Mouse (Mus musculus): ENCODE data around the gene Krt20. TPM values are rescaled to one million over a fixed set of nuclear protein-coding genes. Genes with fewer than 3 reads are reported as not detected.

The Krt20 gene
- total and polyA plus RNA-seq, 3 experiments = not detected

DNA sequence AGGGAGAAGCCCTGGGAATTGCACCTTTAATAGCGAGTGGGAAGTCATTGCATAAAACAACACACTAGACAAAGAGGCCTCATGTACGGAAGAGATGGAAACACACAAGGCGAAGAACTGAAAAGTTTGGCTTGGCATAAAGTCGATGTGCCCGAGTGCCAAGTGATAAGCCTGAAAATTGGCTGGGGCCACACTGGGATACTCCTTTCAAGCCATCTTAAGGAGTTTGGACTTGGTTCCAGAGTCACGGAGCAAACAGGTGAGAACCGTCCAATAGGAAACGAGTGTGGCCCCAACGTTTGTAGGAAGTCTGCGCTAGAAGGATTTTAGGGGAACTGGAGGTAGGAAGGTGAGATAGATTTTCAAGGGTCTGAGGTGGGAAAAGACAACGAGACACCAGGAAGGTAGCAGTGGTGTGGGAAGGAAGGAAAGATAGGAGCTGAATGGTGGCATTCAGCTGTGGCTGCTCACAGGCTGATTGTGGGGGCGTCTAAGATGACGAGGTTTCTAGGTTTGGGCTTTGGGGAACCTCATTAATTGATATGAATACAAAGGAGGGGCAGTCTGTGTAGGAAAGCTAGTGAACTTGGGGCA is 37.9 kb downstream of the Krt20 start:
- no peak overlapping the region for H3K4me3 ChIP-seq (ENCODE audit: low read depth, low read length)
- H3K9me3 ChIP-seq (replicated peaks) = no peaks in the 10 kb centered on the region
- H3K4me1 ChIP-seq (ENCODE audit: insufficient read depth, low read depth, low read length) = no peaks in the 10 kb centered on the region
- ATAC-seq (ENCODE audit: extremely low read depth, insufficient number of reproducible peaks, low FRiP score, poor library complexity, severe bottlenecking) (no peak), DNase-seq (ENCODE audit: low spot score) (no peak)
- H3K36me3 ChIP-seq (replicated peaks) = no peaks in the 10 kb centered on the region
- peaks cover 8% of the 10 kb centered on the region for H3K27me3 ChIP-seq (ENCODE audit: insufficient read depth, low read length)
- TF ChIP-seq TAL1 (conservative IDR thresholded peaks at IDR 0.05; ENCODE audit: low read depth, low read length) (no peak), GATA1 (IDR thresholded peaks at IDR 0.05; ENCODE audit: borderline replicate concordance, low read length) (no peak), GATA2 (IDR thresholded peaks at IDR 0.05; ENCODE audit: borderline replicate concordance, low read depth, low read length) (no peak), CTCF (IDR thresholded peaks at IDR 0.05; ENCODE audit: low read depth, low read length) (no peak), POLR2AphosphoS5 (IDR thresholded peaks at IDR 0.05; ENCODE audit: insufficient replicate concordance, low read depth, low read length) (no peak)

DNA sequence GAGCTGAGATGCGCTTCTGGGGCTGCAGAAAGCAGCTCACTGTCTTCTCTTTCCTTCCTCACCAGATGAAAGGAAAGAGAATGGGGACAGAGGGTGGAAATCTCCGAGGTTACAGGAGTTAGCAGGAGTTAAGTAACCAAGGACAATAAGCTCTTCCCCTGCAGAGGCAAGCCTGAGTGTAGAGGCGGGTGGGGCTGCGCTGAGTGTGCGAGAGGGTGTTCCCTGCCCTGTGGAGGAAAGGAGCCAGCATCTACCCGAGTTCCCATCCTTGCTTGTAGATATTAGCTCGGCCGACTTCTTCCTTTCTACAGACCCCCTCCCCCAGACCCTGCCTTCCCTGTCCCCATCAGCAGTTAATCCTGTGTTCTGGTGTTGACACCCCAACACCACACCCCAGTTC is 39.1 kb downstream of the Krt20 start:
- ATAC-seq (ENCODE audit: extremely low read depth, insufficient number of reproducible peaks, low FRiP score, poor library complexity, severe bottlenecking) (no peak), DNase-seq (ENCODE audit: low spot score) (no peak)
- Histone ChIP-seq H3K27me3 (ENCODE audit: insufficient read depth, low read length) (peaks cover 8% of the 10 kb centered on the region), H3K9me3 (replicated peaks) (no peaks in the 10 kb centered on the region), H3K4me1 (ENCODE audit: insufficient read depth, low read depth, low read length) (no peaks in the 10 kb centered on the region), H3K36me3 (replicated peaks) (no peaks in the 10 kb centered on the region), H3K4me3 (ENCODE audit: low read depth, low read length) (no peak overlapping the region)
- TF ChIP-seq POLR2AphosphoS5 (IDR thresholded peaks at IDR 0.05; ENCODE audit: insufficient replicate concordance, low read depth, low read length) = no peak
- no peak for TF ChIP-seq TAL1 (conservative IDR thresholded peaks at IDR 0.05; ENCODE audit: low read depth, low read length)
- no peak for TF ChIP-seq CTCF (IDR thresholded peaks at IDR 0.05; ENCODE audit: low read depth, low read length)
- no peak for TF ChIP-seq GATA2 (IDR thresholded peaks at IDR 0.05; ENCODE audit: borderline replicate concordance, low read depth, low read length)
- no peak for TF ChIP-seq GATA1 (IDR thresholded peaks at IDR 0.05; ENCODE audit: borderline replicate concordance, low read length)

DNA sequence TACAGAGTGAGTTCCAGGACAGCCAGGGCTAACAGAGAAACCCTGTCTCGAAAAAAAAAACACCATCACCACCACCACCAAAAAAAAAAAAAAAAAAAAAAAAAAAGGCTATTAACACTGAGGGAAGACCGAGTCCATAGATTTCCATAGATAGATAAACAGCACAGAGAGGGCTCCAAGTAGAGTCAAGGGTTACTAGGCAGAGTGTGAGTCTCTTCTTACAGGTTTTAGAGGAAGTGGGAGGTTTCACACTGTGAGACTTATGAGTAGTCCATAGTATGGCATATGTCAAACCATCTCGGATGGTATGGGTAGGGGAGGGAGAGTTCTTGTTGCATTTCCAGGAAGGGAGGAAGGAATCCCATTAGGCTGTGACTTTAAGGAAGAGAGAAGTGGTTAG is 39.9 kb downstream of the Krt20 start:
- ATAC-seq (ENCODE audit: extremely low read depth, insufficient number of reproducible peaks, low FRiP score, poor library complexity, severe bottlenecking) = no peak
- peaks cover 8% of the 10 kb centered on the region for H3K27me3 ChIP-seq (ENCODE audit: insufficient read depth, low read length)

DNA sequence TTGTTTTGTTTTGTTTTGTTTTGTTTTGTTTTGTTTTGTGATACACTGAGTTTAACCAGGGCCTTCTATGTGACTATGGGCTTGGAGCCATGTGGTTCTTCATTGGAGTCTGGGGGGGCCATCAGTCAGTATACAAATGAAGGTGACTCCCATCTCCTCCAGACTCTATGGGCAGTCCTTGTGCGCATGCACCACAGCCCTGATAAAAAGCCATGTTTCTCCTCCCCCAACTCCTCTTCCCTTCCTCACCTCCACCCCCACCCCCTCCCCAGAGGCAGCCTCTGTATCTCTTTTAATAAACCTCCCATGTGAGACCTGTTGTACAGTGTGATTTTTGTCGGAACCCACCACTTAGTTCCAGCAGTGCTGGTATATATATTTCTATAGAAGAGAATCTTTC is 41.3 kb downstream of the Krt20 start:
- Histone ChIP-seq H3K9me3 (replicated peaks) (no peaks in the 10 kb centered on the region), H3K4me3 (ENCODE audit: low read depth, low read length) (no peak overlapping the region), H3K4me1 (ENCODE audit: insufficient read depth, low read depth, low read length) (no peaks in the 10 kb centered on the region), H3K27me3 (ENCODE audit: insufficient read depth, low read length) (peaks cover 8% of the 10 kb centered on the region), H3K36me3 (replicated peaks) (no peaks in the 10 kb centered on the region)
- DNase-seq (ENCODE audit: low spot score) (no peak), ATAC-seq (ENCODE audit: extremely low read depth, insufficient number of reproducible peaks, low FRiP score, poor library complexity, severe bottlenecking) (no peak)
- TF ChIP-seq POLR2AphosphoS5 (IDR thresholded peaks at IDR 0.05; ENCODE audit: insufficient replicate concordance, low read depth, low read length) (no peak), TAL1 (conservative IDR thresholded peaks at IDR 0.05; ENCODE audit: low read depth, low read length) (no peak), CTCF (IDR thresholded peaks at IDR 0.05; ENCODE audit: low read depth, low read length) (no peak), GATA2 (IDR thresholded peaks at IDR 0.05; ENCODE audit: borderline replicate concordance, low read depth, low read length) (no peak)

More for the DNA sequence above, 39.9 kb downstream of the Krt20 start:
- no peak for TF ChIP-seq CTCF (IDR thresholded peaks at IDR 0.05; ENCODE audit: low read depth, low read length)
- no peak for DNase-seq (ENCODE audit: low spot score)
- Histone ChIP-seq H3K9me3 (replicated peaks) (no peaks in the 10 kb centered on the region), H3K36me3 (replicated peaks) (no peaks in the 10 kb centered on the region), H3K4me3 (ENCODE audit: low read depth, low read length) (no peak overlapping the region), H3K4me1 (ENCODE audit: insufficient read depth, low read depth, low read length) (no peaks in the 10 kb centered on the region)

DNA sequence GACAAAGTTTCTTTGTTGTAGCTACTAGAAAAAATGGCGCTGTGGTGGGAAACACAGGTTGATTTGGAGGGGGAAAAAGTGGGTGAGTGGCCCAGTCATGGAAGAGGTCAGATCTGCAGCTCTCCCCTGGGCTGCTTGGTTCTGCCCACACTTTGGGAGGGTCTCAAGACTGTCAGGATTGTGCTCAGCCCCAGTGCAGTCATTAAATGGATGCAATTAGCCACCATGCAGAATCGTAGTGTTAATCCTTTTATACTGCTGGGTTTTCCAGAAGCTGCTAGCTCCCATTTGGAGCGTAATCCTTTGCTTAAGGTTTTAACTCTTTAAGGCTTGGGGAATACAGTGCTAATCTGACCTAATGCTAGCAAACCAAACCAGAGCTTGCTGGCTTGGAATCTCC is 41.9 kb downstream of the Krt20 start:
- no peaks in the 10 kb centered on the region for H3K4me1 ChIP-seq (ENCODE audit: insufficient read depth, low read depth, low read length)
- H3K27me3 ChIP-seq (ENCODE audit: insufficient read depth, low read length) = peaks cover 8% of the 10 kb centered on the region
- TF ChIP-seq POLR2AphosphoS5 (IDR thresholded peaks at IDR 0.05; ENCODE audit: insufficient replicate concordance, low read depth, low read length) (no peak), CTCF (IDR thresholded peaks at IDR 0.05; ENCODE audit: low read depth, low read length) (no peak), GATA1 (IDR thresholded peaks at IDR 0.05; ENCODE audit: borderline replicate concordance, low read length) (no peak)
- H3K9me3 ChIP-seq (replicated peaks) = no peaks in the 10 kb centered on the region
- DNase-seq (ENCODE audit: low spot score) (no peak), ATAC-seq (ENCODE audit: extremely low read depth, insufficient number of reproducible peaks, low FRiP score, poor library complexity, severe bottlenecking) (no peak)
- H3K36me3 ChIP-seq (replicated peaks) = no peaks in the 10 kb centered on the region
- no peak overlapping the region for H3K4me3 ChIP-seq (ENCODE audit: low read depth, low read length)

DNA sequence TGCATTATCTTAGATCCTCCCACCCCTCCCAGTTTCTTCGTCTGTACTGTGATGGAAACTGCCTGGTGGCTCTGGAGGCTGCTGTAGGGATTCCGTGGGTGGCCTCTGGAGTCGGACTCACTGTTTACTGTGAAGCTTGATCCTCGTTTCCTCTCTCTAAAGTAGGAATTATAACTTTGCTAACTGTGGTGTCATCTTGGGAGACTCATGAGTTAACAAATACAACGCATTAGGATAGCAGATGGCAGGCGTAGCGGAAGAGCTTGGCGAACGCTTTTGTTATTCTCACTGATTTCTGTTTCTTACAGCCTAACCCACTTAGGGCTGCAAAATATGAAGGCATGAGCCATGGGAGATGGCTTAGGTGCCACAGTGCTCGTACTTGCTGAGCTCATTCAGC is 45.5 kb downstream of the Krt20 start:
- no peaks in the 10 kb centered on the region for H3K9me3 ChIP-seq (replicated peaks)
- no peak for ATAC-seq (ENCODE audit: extremely low read depth, insufficient number of reproducible peaks, low FRiP score, poor library complexity, severe bottlenecking)
- DNase-seq (ENCODE audit: low spot score) = no peak
- H3K4me1 ChIP-seq (ENCODE audit: insufficient read depth, low read depth, low read length) = peaks cover 8% of the 10 kb centered on the region
- peaks cover 15% of the 10 kb centered on the region for H3K36me3 ChIP-seq (replicated peaks)
- H3K27me3 ChIP-seq (ENCODE audit: insufficient read depth, low read length) = no peaks in the 10 kb centered on the region
- no peak for TF ChIP-seq GATA2 (IDR thresholded peaks at IDR 0.05; ENCODE audit: borderline replicate concordance, low read depth, low read length)
- no peak for TF ChIP-seq POLR2AphosphoS5 (IDR thresholded peaks at IDR 0.05; ENCODE audit: insufficient replicate concordance, low read depth, low read length)
- no peak for TF ChIP-seq TAL1 (conservative IDR thresholded peaks at IDR 0.05; ENCODE audit: low read depth, low read length)
- TF ChIP-seq CTCF (IDR thresholded peaks at IDR 0.05; ENCODE audit: low read depth, low read length) = no peak
- TF ChIP-seq GATA1 (IDR thresholded peaks at IDR 0.05; ENCODE audit: borderline replicate concordance, low read length) = no peak
- no peak overlapping the region for H3K4me3 ChIP-seq (ENCODE audit: low read depth, low read length)

DNA sequence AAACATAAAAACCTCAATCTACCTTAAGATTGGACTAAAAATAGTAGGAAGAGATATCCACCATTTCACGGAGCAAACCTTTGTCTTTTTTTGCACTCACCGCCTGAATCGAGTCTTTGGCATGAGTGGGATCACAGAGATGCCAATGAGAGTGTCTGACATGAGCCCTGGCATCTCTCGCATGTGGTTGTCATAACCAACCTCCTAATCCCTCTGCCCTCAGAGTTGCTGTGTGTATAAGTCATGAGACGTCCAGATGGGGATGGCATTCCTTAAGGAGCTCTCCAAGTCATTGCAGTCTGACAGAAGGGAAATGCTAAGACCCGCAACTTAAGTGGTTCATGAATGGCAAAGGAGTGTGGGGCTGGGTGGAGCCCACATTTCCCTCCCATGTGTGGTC is 46.6 kb downstream of the Krt20 start:
- H3K27me3 ChIP-seq (ENCODE audit: insufficient read depth, low read length) = no peaks in the 10 kb centered on the region
- no peak overlapping the region for H3K4me3 ChIP-seq (ENCODE audit: low read depth, low read length)
- H3K4me1 ChIP-seq (ENCODE audit: insufficient read depth, low read depth, low read length) = peaks cover 17% of the 10 kb centered on the region
- no peak for TF ChIP-seq CTCF (IDR thresholded peaks at IDR 0.05; ENCODE audit: low read depth, low read length)
- TF ChIP-seq GATA2 (IDR thresholded peaks at IDR 0.05; ENCODE audit: borderline replicate concordance, low read depth, low read length) = no peak
- TF ChIP-seq POLR2AphosphoS5 (IDR thresholded peaks at IDR 0.05; ENCODE audit: insufficient replicate concordance, low read depth, low read length) = no peak
- no peak for TF ChIP-seq GATA1 (IDR thresholded peaks at IDR 0.05; ENCODE audit: borderline replicate concordance, low read length)
- TF ChIP-seq TAL1 (conservative IDR thresholded peaks at IDR 0.05; ENCODE audit: low read depth, low read length) = no peak
- DNase-seq (ENCODE audit: low spot score) = no peak
- ATAC-seq (ENCODE audit: extremely low read depth, insufficient number of reproducible peaks, low FRiP score, poor library complexity, severe bottlenecking) = no peak
- H3K9me3 ChIP-seq (replicated peaks) = no peaks in the 10 kb centered on the region
- H3K36me3 ChIP-seq (replicated peaks) = peaks cover 19% of the 10 kb centered on the region
